Mouse (Mus musculus) ovary, adult 18-20 months (tissue): ENCODE measurements at regions not wholly inside any gene's neighbourhood (a gene's known extent, or its start where the extent isn't known, plus 50 kb on each side); places are given as distances from the start of the nearest gene placed in this dataset.

ENCODE experiments used
- DNase-seq: peaks from one replicate; pipeline ENCODE4 v3.0.0; 2022; ENCODE audit warnings: low spot score, mixed read lengths

- DNase-seq: no peak
Measured at GRCm38 (mm10) chr13:35212276-35212675, 185.4 kb upstream of the Eci2 start.

GRCm38 (mm10) chr13:35214219-35214618, 187.3 kb upstream of the Eci2 start:
- no peak for DNase-seq

GRCm38 (mm10) chr13:35226142-35226829, 199.4 kb upstream of the Eci2 start:
- DNase-seq: no peak

GRCm38 (mm10) chr13:35226944-35227343, 200.0 kb upstream of the Eci2 start:
- DNase-seq: no peak

- no peak for DNase-seq
Measured at GRCm38 (mm10) chr13:35229601-35230000, 202.7 kb upstream of the Eci2 start.

- DNase-seq: no peak
Measured at GRCm38 (mm10) chr13:35233636-35234035, 206.7 kb upstream of the Eci2 start.

- DNase-seq: no peak
Measured at GRCm38 (mm10) chr13:35241443-35241842, 214.5 kb upstream of the Eci2 start.

GRCm38 (mm10) chr13:35243946-35244345, 217.1 kb upstream of the Eci2 start:
- no peak for DNase-seq

- no peak for DNase-seq
Measured at GRCm38 (mm10) chr13:35257386-35257785, 230.5 kb upstream of the Eci2 start.

- DNase-seq: no peak
Measured at GRCm38 (mm10) chr13:35258720-35259119, 231.8 kb upstream of the Eci2 start.

- no peak for DNase-seq
Measured at GRCm38 (mm10) chr13:35283959-35284358, 257.1 kb upstream of the Eci2 start.

- no peak for DNase-seq
Measured at GRCm38 (mm10) chr13:35302088-35302487, 275.2 kb upstream of the Eci2 start.

GRCm38 (mm10) chr13:35316772-35317171, 289.9 kb upstream of the Eci2 start:
- no peak for DNase-seq

GRCm38 (mm10) chr13:35326682-35327242, 299.9 kb upstream of the Eci2 start:
- DNase-seq: no peak

GRCm38 (mm10) chr13:35328320-35328719, 301.4 kb upstream of the Eci2 start:
- no peak for DNase-seq

- no peak for DNase-seq
Measured at GRCm38 (mm10) chr13:35330926-35331325, 304.0 kb upstream of the Eci2 start.

- DNase-seq: no peak
Measured at GRCm38 (mm10) chr13:35345507-35346129, 314.0 kb upstream of the Cdyl start.

- no peak for DNase-seq
Measured at GRCm38 (mm10) chr13:35348283-35348682, 311.4 kb upstream of the Cdyl start.

GRCm38 (mm10) chr13:35359345-35359744, 300.3 kb upstream of the Cdyl start:
- peak; percentile 29 for DNase-seq

GRCm38 (mm10) chr13:35377487-35377886, 282.1 kb upstream of the Cdyl start:
- DNase-seq: no peak

GRCm38 (mm10) chr13:35379500-35379899, 280.1 kb upstream of the Cdyl start:
- no peak for DNase-seq

- no peak for DNase-seq
Measured at GRCm38 (mm10) chr13:35380224-35381009, 279.2 kb upstream of the Cdyl start.

- DNase-seq: no peak
Measured at GRCm38 (mm10) chr13:35381641-35382040, 278.0 kb upstream of the Cdyl start.
